Comparison of ENCODE assay signal across 20 mouse cellular contexts in the genomic region with DNA sequence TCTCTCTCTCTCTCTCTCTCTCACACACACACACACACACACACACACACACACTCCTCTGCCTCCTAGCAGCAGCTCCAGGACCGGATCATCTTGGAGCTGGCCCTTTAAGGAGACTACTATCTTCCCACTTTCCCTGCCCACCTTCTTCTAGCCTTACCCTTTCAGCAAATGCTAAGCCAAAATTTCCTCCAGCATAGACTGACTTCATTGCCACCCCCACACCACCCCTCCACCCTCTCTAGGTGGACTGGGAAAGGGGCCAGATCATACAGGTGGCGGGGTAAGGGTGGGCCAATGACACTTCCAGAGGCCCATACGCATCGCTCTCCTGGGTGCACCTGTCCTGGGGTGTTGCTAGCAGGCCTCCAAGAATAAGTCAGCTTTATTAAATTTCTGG. TPM values are rescaled to one million over a fixed set of nuclear protein-coding genes. Genes with fewer than 3 reads are reported as not detected.
"Had no signal": no experiment of that assay in that cellular context is flagged by ENCODE, and none has a peak within 500 bp of the region (broad histone marks: within the 10 kb centered on the region; RNA-seq: fewer than 3 reads in every experiment).

No protein-coding gene starts in this region.

- H3K4me3 ChIP-seq: lung, embryonic 15.5 days; megakaryocyte, embryonic 14.5 days; midbrain, embryonic 13.5 days; midbrain, embryonic 15.5 days; neural tube, embryonic 13.5 days; neural tube, embryonic 15.5 days had no signal

- H3K9me3 ChIP-seq: lung, embryonic 15.5 days; megakaryocyte, embryonic 14.5 days; midbrain, embryonic 13.5 days; midbrain, embryonic 15.5 days; neural tube, embryonic 13.5 days; neural tube, embryonic 15.5 days had no signal

- DNase-seq: lung, adult 2 months; lung, postnatal 14 days; lung, postnatal 36 days; retina, postnatal 1 day; right cerebral cortex, postnatal 25 days; right cerebral cortex, postnatal 4 days; spleen, adult 18-20 months; thymus, adult 18-20 months; thymus, postnatal 14 days; thymus, postnatal 36 days had no signal

- ATAC-seq: lung, postnatal 0 days; midbrain, embryonic 13.5 days; midbrain, embryonic 15.5 days had no signal

- H3K27me3 ChIP-seq: megakaryocyte, embryonic 14.5 days; midbrain, embryonic 15.5 days had no signal

- H3K9ac ChIP-seq: lung, embryonic 15.5 days; midbrain, embryonic 13.5 days; midbrain, embryonic 15.5 days; neural tube, embryonic 13.5 days; neural tube, embryonic 15.5 days had no signal

- H3K27ac ChIP-seq: lung, embryonic 15.5 days; macrophage; midbrain, embryonic 13.5 days; midbrain, embryonic 15.5 days; neural tube, embryonic 13.5 days; neural tube, embryonic 15.5 days had no signal

- H3K4me2 ChIP-seq: lung, embryonic 15.5 days; midbrain, embryonic 11.5 days; midbrain, embryonic 13.5 days; midbrain, embryonic 15.5 days; neural tube, embryonic 13.5 days; neural tube, embryonic 15.5 days had no signal

- H3K36me3 ChIP-seq: lung, embryonic 15.5 days; midbrain, embryonic 15.5 days had no signal

RNA-seq across cellular contexts. Expression of a gene that starts 7.8 kb away (rescaled TPM):
- total RNA-seq: monocyte, adult 5-6 weeks had no signal
